Mouse (Mus musculus) kidney, embryonic 16.5 days (tissue): ENCODE results near the gene Gprc5c. TPM values are rescaled to one million over a fixed set of nuclear protein-coding genes. Genes with fewer than 3 reads are reported as not detected.
A peak's percentile ranks its signal among the peaks of the same experiment; 100 is the strongest.

Experiments
- ATAC-seq: fragments of 200-750 bp; cut with Nextera tagmentation; 2 replicates; pipeline ENCODE4 v1.8.0; 2017; ENCODE audit warnings: moderate TSS enrichment; ENCODE audit not compliant: low FRiP score, low TSS enrichment
- H3K27ac ChIP-seq: fragments of 300-500 bp; sonication (generic); 2 replicates; pipeline ENCODE4 v1.5.1; 2014; ENCODE audit warnings: low read length
- H3K27me3 ChIP-seq: fragments of 300-500 bp; sonication (generic); 2 replicates; pipeline ENCODE4 v1.6.1; 2014; ENCODE audit warnings: low read length, control low read depth, mixed read lengths; ENCODE audit not compliant: insufficient read depth
- H3K36me3 ChIP-seq: fragments of 300-500 bp; sonication (generic); 2 replicates; pipeline ENCODE4 v1.6.1; 2014; ENCODE audit warnings: low read length, control low read depth, mixed read lengths; ENCODE audit not compliant: insufficient read depth
- H3K4me1 ChIP-seq: fragments of 300-500 bp; sonication (generic); 2 replicates; pipeline ENCODE4 v1.6.1; 2014; ENCODE audit warnings: low read length, control low read depth, mixed read lengths; ENCODE audit not compliant: insufficient read depth
- H3K4me2 ChIP-seq: fragments of 300-500 bp; sonication (generic); replicated peaks from 2 replicates; pipeline ENCODE4 v1.6.1; 2014; ENCODE audit warnings: low read depth, low read length
- H3K4me3 ChIP-seq: fragments of 300-500 bp; sonication (generic); 2 replicates; pipeline ENCODE4 v1.5.1; 2014; ENCODE audit warnings: mild to moderate bottlenecking, low read length
- H3K9ac ChIP-seq: fragments of 300-500 bp; sonication (generic); replicated peaks from 2 replicates; pipeline ENCODE4 v1.6.1; 2014; ENCODE audit warnings: low read length
- H3K9me3 ChIP-seq: fragments of 300-500 bp; sonication (generic); 2 replicates; pipeline ENCODE4 v1.6.1; 2016; ENCODE audit warnings: low read length, control low read depth
- WGBS: fragments of 180-500 bp; shearing (Covaris S2); extraction: QIAGEN DNeasy Blood & Tissue Kit; methylation state at CpG from one replicate; pipeline ENCODE4 v1.1.7; 2014; 5-methylcytosine and 5-hydroxymethylcytosine counted together
- polyA plus RNA-seq: library from polyadenylated mRNA; unstranded; fragments of >200 nt; fragmentation: Nextera tagmentation; extraction: Ambion mirVana; gene quantifications from 2 replicates; pipeline ENCODE4 v1.2.1, GENCODE M21; 2015

Gene Gprc5c
- polyA plus RNA-seq, 1 experiment from 2014 or later: 153 TPM

DNA sequence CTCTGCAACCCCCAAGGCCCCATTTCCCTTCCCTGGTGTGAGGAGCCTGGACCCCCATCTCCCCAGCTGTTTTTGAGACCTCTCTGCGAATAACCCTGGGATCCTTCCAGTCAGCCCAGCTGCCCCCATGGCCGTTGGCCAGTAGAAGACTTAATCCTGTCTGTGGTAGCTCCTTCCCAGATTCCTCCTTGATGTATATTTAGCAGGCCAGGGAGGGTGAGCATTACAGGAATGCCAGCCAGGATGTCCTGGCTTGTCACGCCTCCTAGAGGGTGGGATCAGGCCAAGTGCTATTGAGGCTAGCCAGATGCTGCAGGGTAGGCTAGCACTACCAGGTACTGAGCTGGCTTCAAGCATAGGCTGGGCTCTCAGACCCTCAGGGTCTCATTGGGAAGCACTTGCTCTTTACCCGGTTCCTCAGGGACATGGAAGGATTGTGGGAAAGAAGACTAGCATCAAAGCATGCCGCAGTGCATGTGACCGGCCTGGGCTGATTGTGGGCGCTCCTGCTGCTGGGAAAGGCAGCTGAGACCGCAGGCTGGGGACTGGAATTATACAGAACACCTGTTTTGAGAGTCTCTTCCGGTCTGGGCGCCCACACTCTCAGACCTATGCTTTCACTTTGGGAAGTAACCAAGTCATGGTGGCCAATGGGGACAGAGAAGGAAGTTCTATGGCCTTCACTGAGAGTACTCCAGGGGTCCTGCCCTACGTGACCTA lies 35.9 kb upstream of the Gprc5c start:
- H3K4me1 ChIP-seq: peaks cover 16% of the 10 kb centered on the region
- H3K27me3 ChIP-seq: no peaks in the 10 kb centered on the region
- H3K4me2 ChIP-seq: no peak overlapping the region
- ATAC-seq: no peak
- no peaks in the 10 kb centered on the region for H3K9me3 ChIP-seq
- no peak overlapping the region for H3K9ac ChIP-seq
- no peaks in the 10 kb centered on the region for H3K36me3 ChIP-seq
- 77% methylated on average over 11 of the region's 11 CpGs for WGBS
- H3K4me3 ChIP-seq: no peak overlapping the region
- H3K27ac ChIP-seq: no peak overlapping the region

DNA sequence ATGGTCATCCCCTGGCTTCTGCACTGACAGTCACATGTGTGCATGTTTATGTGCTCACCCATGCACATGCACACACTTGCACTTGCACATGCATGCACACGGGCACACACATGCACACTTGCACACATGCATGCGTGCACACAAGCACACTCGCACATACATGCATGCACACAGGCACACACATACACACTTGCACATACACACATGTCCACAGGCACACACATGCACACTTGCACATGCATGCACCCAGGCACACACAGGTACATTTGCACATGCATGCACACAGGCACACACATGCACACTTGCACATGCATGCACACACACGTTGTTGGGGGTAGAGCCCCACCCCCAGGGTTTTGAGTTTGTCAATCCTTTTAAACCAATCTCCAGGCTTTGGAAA lies 34.0 kb upstream of the Gprc5c start:
- no peaks in the 10 kb centered on the region for H3K27me3 ChIP-seq
- H3K9ac ChIP-seq: no peak overlapping the region
- no peak overlapping the region for H3K27ac ChIP-seq
- peaks cover 13% of the 10 kb centered on the region for H3K4me1 ChIP-seq
- H3K4me2 ChIP-seq: no peak overlapping the region
- H3K36me3 ChIP-seq: no peaks in the 10 kb centered on the region
- no peak for ATAC-seq
- 91% methylated on average over 4 of the region's 4 CpGs for WGBS
- H3K9me3 ChIP-seq: no peaks in the 10 kb centered on the region
- no peak overlapping the region for H3K4me3 ChIP-seq

DNA sequence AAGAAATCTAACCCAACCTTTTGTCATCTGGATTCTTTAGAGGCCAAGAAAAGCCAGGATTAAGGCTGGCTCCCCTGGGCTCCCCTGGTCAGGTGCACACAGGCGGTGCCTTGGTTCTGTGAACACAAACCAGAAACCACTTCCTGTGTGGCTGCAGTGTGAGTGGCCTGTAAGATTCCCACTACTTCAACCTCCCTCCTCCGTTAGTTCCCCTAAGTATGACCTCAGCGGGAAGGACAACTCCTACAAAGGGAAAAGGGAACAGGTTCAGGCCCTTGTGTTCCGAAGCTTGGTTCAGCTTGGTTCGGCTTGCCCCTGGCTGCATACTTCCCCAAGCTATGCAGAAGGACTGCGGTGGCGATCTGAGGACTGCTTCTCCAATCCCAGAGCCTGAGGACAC lies 32.8 kb upstream of the Gprc5c start:
- Histone ChIP-seq H3K27me3 (no peaks in the 10 kb centered on the region), H3K27ac (no peak overlapping the region), H3K4me2 (no peak overlapping the region), H3K36me3 (no peaks in the 10 kb centered on the region), H3K4me1 (peaks cover 18% of the 10 kb centered on the region), H3K4me3 (no peak overlapping the region), H3K9me3 (no peaks in the 10 kb centered on the region), H3K9ac (no peak overlapping the region)
- no peak for ATAC-seq
- 84% methylated on average over 7 of the region's 7 CpGs for WGBS

DNA sequence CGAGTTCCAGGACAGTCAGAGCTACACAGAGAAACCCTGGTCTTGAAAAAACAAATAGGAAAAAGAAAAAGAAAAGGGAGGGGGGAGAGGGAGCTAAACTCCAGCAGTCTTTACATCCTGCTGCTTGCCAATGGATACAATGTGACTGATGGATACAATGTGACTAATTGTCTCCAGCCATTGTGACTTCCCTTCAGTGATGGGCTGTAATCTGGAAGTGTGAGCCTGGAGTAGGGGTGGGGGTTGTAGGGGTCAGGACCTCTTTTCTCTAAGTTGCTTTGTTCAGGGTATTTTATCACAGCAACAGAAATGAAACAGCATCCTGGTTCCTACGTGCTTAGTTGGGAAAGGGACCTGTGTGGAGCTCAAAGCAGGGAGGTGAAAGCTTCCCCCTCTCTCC lies 31.8 kb upstream of the Gprc5c start:
- no peak overlapping the region for H3K4me3 ChIP-seq
- peaks cover 28% of the 10 kb centered on the region for H3K4me1 ChIP-seq
- ATAC-seq: no peak
- no peak overlapping the region for H3K9ac ChIP-seq
- no peak overlapping the region for H3K27ac ChIP-seq
- 49% methylated on average over 2 of the region's 2 CpGs for WGBS
- no peaks in the 10 kb centered on the region for H3K36me3 ChIP-seq
- no peaks in the 10 kb centered on the region for H3K27me3 ChIP-seq
- no peaks in the 10 kb centered on the region for H3K9me3 ChIP-seq
- H3K4me2 ChIP-seq: no peak overlapping the region

DNA sequence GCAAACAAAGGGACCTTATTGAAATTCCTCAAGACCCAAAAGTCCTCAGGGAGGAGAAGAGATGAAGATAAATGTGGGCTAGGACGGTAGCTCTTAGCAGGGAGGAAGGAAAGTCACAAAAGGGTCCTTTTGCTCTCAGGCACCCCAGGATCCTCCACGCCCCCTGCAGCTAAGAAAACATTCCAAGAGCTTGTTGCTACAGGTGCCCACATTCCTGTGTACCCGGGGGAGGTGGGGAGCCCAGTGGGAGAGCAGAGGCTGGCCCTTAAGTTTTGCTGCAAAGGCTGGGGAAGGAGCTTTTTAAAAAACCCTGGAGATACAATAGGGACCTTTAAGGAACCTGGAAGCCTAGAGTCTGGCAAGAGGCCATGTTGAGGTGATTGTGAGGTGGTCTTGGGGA lies 30.5 kb upstream of the Gprc5c start:
- no peaks in the 10 kb centered on the region for H3K36me3 ChIP-seq
- H3K4me3 ChIP-seq: no peak overlapping the region
- no peak overlapping the region for H3K9ac ChIP-seq
- no peak overlapping the region for H3K27ac ChIP-seq
- no peak for ATAC-seq
- H3K27me3 ChIP-seq: no peaks in the 10 kb centered on the region
- 32% methylated on average over 3 of the region's 3 CpGs for WGBS
- no peaks in the 10 kb centered on the region for H3K9me3 ChIP-seq
- H3K4me2 ChIP-seq: no peak overlapping the region
- H3K4me1 ChIP-seq: peaks cover 29% of the 10 kb centered on the region

DNA sequence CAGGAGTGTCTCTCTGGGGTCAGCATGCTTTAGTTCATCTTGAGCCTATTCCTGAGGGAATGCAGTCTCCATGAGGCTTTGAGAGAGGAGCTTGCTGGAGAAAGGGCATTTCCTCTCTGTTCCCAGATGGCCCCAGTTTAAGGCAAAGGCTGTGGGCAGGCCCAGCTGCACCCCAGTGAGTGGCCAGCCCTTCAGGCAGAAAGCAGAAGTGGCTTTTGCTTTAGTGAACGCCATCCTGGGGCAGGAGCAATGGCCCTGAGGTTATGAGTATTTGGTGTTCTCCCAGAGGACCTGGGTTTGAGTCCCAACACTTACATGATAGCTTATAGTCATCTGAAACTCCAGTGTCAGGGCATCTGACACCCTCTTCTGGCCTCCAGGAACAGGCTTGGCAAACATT lies 29.6 kb upstream of the Gprc5c start:
- H3K27ac ChIP-seq: no peak overlapping the region
- H3K9me3 ChIP-seq: no peaks in the 10 kb centered on the region
- no peak overlapping the region; the same call in 1 of the 2 replicates for H3K9ac ChIP-seq
- no peak overlapping the region for H3K4me3 ChIP-seq
- ATAC-seq: no peak
- no peak overlapping the region for H3K4me2 ChIP-seq
- 50% methylated on average over 1 of the region's 1 CpGs for WGBS
- H3K4me1 ChIP-seq: peaks cover 29% of the 10 kb centered on the region
- H3K27me3 ChIP-seq: no peaks in the 10 kb centered on the region
- no peaks in the 10 kb centered on the region for H3K36me3 ChIP-seq

DNA sequence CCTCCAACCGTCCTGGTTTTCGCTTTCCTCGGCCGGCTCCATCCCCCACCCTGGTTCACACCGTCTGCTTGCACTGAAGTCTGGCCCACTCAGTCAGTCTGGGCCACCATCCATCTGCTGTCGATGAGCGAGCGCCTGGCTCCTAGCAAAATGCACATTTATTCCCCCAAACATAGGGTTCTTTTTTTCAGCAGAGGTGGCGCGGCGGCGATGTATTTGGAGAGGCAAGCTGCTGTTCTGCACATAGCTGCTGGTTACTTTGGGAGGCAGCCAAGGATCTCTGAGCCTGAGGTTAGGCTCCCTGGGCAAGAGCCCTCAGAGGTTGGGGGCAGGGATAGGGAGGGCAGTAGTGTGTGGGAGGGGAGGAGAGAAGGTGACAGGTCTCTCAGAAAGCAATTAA lies 28.2 kb upstream of the Gprc5c start:
- Histone ChIP-seq H3K9ac (peak overlapping the region; percentile 19; the same call in 1 of the 2 replicates), H3K4me1 (peaks cover 37% of the 10 kb centered on the region), H3K4me2 (peak overlapping the region; percentile 16), H3K9me3 (no peaks in the 10 kb centered on the region), H3K27me3 (no peaks in the 10 kb centered on the region), H3K4me3 (no peak overlapping the region), H3K27ac (peak overlapping the region; percentile 80), H3K36me3 (no peaks in the 10 kb centered on the region)
- peak; percentile 62; the same call in 1 of the 2 replicates for ATAC-seq
- WGBS: 48% methylated on average over 12 of the region's 12 CpGs

DNA sequence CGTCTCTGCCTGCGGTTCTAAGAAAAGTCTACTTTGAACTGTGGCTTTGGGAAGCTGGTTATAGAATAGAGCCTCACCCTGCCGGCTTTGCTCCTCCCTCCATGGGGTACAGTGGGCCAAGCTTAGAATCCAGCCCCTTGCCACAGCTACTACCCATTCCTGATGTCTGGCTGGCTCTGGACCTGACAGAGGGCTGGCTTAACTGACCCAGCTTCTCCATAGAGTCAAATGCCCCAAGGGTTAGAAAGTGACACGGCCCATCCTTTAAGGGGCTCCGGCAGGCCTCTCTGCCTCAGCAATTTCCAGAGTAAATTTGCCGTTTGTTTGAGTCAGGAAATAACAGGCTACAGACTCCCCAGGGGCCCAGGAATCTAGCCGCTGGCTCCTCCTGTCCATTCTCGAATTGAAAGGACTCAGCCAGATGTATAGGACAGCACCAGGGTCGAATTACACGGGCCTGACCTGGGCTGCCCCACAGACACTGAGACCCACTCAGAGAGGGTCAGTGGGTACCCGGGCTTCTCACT lies 27.7 kb upstream of the Gprc5c start:
- peak overlapping the region; percentile 51 for H3K9ac ChIP-seq
- peak; percentile 69 for ATAC-seq
- no peaks in the 10 kb centered on the region for H3K9me3 ChIP-seq
- H3K27ac ChIP-seq: peak overlapping the region; percentile 80
- peaks cover 38% of the 10 kb centered on the region for H3K4me1 ChIP-seq
- H3K4me2 ChIP-seq: peak overlapping the region; percentile 16
- no peak overlapping the region for H3K4me3 ChIP-seq
- H3K36me3 ChIP-seq: no peaks in the 10 kb centered on the region
- no peaks in the 10 kb centered on the region for H3K27me3 ChIP-seq
- WGBS: 7% methylated on average over 11 of the region's 11 CpGs

DNA sequence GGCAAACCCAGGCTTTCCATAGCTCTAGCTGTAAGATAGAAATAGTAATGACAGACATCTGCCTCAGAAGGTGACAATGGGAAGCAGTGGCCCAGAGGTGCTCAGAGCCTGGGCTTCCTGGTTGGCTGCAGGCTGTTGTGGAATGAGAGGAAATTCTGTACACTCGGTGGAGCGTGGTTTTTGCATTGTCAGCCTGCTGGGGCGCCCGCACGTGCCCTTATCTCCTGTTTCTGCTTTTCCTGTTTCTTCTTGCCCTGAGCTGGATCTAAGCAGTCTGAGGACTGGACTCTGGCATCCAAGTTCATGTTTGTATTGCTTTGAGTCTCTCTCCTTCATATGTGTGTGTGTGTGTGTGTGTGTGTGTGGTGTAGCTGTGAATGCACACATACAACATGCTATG lies 24.3 kb upstream of the Gprc5c start:
- H3K4me2 ChIP-seq: no peak overlapping the region
- no peaks in the 10 kb centered on the region for H3K36me3 ChIP-seq
- 18% methylated on average over 5 of the region's 5 CpGs for WGBS
- H3K27ac ChIP-seq: peak overlapping the region; percentile 82
- H3K9ac ChIP-seq: no peak overlapping the region; the same call in 1 of the 2 replicates
- peaks cover 58% of the 10 kb centered on the region for H3K4me1 ChIP-seq
- no peaks in the 10 kb centered on the region for H3K9me3 ChIP-seq
- H3K4me3 ChIP-seq: no peak overlapping the region
- ATAC-seq: peak; percentile 57
- H3K27me3 ChIP-seq: no peaks in the 10 kb centered on the region
